Mouse (Mus musculus) hindbrain, embryonic 14.5 days (tissue): Measurements from ENCODE around the gene Slc25a39. TPM values are rescaled to one million over a fixed set of nuclear protein-coding genes. Genes with fewer than 3 reads are reported as not detected.

ENCODE experiments used
- ATAC-seq: fragments of 200-750 bp; cut with Nextera tagmentation; 2 replicates; pipeline ENCODE4 v1.8.0; 2017; ENCODE audit warnings: moderate number of reproducible peaks, mild to moderate bottlenecking, moderate TSS enrichment, moderate library complexity; ENCODE audit not compliant: low FRiP score
- DNase-seq: peaks from one replicate; pipeline ENCODE4 v3.0.0-alpha.2; 2015; ENCODE audit warnings: low spot score
- H3K27ac ChIP-seq: fragments of 300-500 bp; sonication (generic); 2 replicates; pipeline ENCODE4 v1.5.1; 2014; ENCODE audit warnings: mild to moderate bottlenecking, moderate library complexity
- H3K27me3 ChIP-seq: fragments of 300-500 bp; sonication (generic); 2 replicates; pipeline ENCODE4 v1.6.1; 2014; ENCODE audit warnings: mild to moderate bottlenecking, low read length, mixed read lengths; ENCODE audit not compliant: control insufficient read depth, insufficient read depth
- H3K36me3 ChIP-seq: fragments of 300-500 bp; sonication (generic); replicated peaks from 2 replicates; pipeline ENCODE4 v1.6.1; 2014; ENCODE audit not compliant: control insufficient read depth, insufficient read depth
- H3K4me1 ChIP-seq: fragments of 300-500 bp; sonication (generic); replicated peaks from 2 replicates; pipeline ENCODE4 v1.6.1; 2014; ENCODE audit warnings: antibody characterized with exemption, low read length, mixed read lengths; ENCODE audit not compliant: control insufficient read depth, insufficient read depth
- H3K4me2 ChIP-seq: fragments of 300-500 bp; sonication (generic); replicated peaks from 2 replicates; pipeline ENCODE4 v1.6.1; 2014; ENCODE audit warnings: mild to moderate bottlenecking, moderate library complexity
- H3K4me3 ChIP-seq: fragments of 300-500 bp; sonication (generic); replicated peaks from 2 replicates; pipeline ENCODE4 v1.5.1; 2014; ENCODE audit warnings: mild to moderate bottlenecking, low read length
- H3K9ac ChIP-seq: fragments of 300-500 bp; sonication (generic); 2 replicates; pipeline ENCODE4 v1.6.1; 2014
- H3K9me3 ChIP-seq: fragments of 300-500 bp; sonication (generic); 2 replicates; pipeline ENCODE4 v1.6.1; 2016; ENCODE audit warnings: low read length; ENCODE audit not compliant: control insufficient read depth
- WGBS: fragments of 180-500 bp; shearing (Covaris S2); extraction: QIAGEN DNeasy Blood & Tissue Kit; methylation state at CpG from one replicate; pipeline ENCODE4 v1.1.7; 2014; 5-methylcytosine and 5-hydroxymethylcytosine counted together
- polyA plus RNA-seq: library from polyadenylated mRNA; unstranded; fragments of >200 nt; fragmentation: Nextera tagmentation; extraction: Ambion mirVana; gene quantifications from 2 replicates; pipeline ENCODE4 v1.2.1, GENCODE M21; 2014

The Slc25a39 gene
- polyA plus RNA-seq, 1 experiment from 2014 or later, result 154 TPM

- no peak overlapping the region for H3K9ac ChIP-seq
- H3K36me3 ChIP-seq, result peaks cover 70% of the 10 kb centered on the region
- no peak for DNase-seq
- 39% methylated on average over 12 of the region's 12 CpGs for WGBS
- 0 out of 2 replicates have a peak, but pooled peaks cover 5% of the 10 kb centered on the region for H3K27me3 ChIP-seq
- H3K4me2 ChIP-seq, result no peak overlapping the region
- H3K27ac ChIP-seq, result 0 out of 2 replicates have a peak overlapping the region, but pooled peaks have one; percentile 32
- no peaks in the 10 kb centered on the region for H3K9me3 ChIP-seq
- no peak overlapping the region for H3K4me3 ChIP-seq
- ATAC-seq, result no peak
- peaks cover 40% of the 10 kb centered on the region for H3K4me1 ChIP-seq
Observed at GRCm38 (mm10) chr11:102401898-102402500, 5.7 kb downstream of the Slc25a39 start.

- no peak for DNase-seq
- H3K27me3 ChIP-seq, result 0 out of 2 replicates have a peak, but pooled peaks cover 5% of the 10 kb centered on the region
- ATAC-seq, result no peak
- 28% methylated on average over 12 of the region's 12 CpGs for WGBS
- H3K9me3 ChIP-seq, result no peaks in the 10 kb centered on the region
- no peak overlapping the region for H3K4me3 ChIP-seq
- H3K27ac ChIP-seq, result no peak overlapping the region
- H3K4me2 ChIP-seq, result no peak overlapping the region
- H3K9ac ChIP-seq, result no peak overlapping the region
- peaks cover 70% of the 10 kb centered on the region for H3K36me3 ChIP-seq
- H3K4me1 ChIP-seq, result peaks cover 40% of the 10 kb centered on the region
Observed at GRCm38 (mm10) chr11:102400513-102401084, 7.1 kb downstream of the Slc25a39 start.

- 6% methylated on average over 34 of the region's 34 CpGs for WGBS
- DNase-seq, result no peak
- 0 out of 2 replicates have a peak, but pooled peaks cover 5% of the 10 kb centered on the region for H3K27me3 ChIP-seq
- H3K9ac ChIP-seq, result no peak overlapping the region
- no peaks in the 10 kb centered on the region for H3K9me3 ChIP-seq
- 0 out of 2 replicates have a peak overlapping the region, but pooled peaks have one; percentile 17 for H3K4me2 ChIP-seq
- H3K4me3 ChIP-seq, result no peak overlapping the region
- H3K27ac ChIP-seq, result no peak overlapping the region
- no peak for ATAC-seq
- peaks cover 40% of the 10 kb centered on the region for H3K4me1 ChIP-seq
- H3K36me3 ChIP-seq, result peaks cover 65% of the 10 kb centered on the region
Observed at GRCm38 (mm10) chr11:102399610-102400072, 8.1 kb downstream of the Slc25a39 start.

- peaks cover 45% of the 10 kb centered on the region for H3K4me1 ChIP-seq
- ATAC-seq (no peak), DNase-seq (no peak)
- H3K27me3 ChIP-seq, result 0 out of 2 replicates have a peak, but pooled peaks cover 5% of the 10 kb centered on the region
- H3K9ac ChIP-seq, result no peak overlapping the region
- 24% methylated on average over 15 of the region's 15 CpGs for WGBS
- H3K9me3 ChIP-seq, result no peaks in the 10 kb centered on the region
- H3K27ac ChIP-seq, result no peak overlapping the region
- no peak overlapping the region for H3K4me2 ChIP-seq
- H3K4me3 ChIP-seq, result no peak overlapping the region
- peaks cover 62% of the 10 kb centered on the region for H3K36me3 ChIP-seq
Observed at GRCm38 (mm10) chr11:102399107-102399506, 8.6 kb downstream of the Slc25a39 start.

GRCm38 (mm10) chr11:102398007-102398825, 9.5 kb downstream of the Slc25a39 start:
- Histone ChIP-seq H3K4me2 (no peak overlapping the region), H3K4me1 (peaks cover 45% of the 10 kb centered on the region), H3K27ac (no peak overlapping the region; the same call in 1 of the 2 replicates), H3K27me3 (0 out of 2 replicates have a peak, but pooled peaks cover 5% of the 10 kb centered on the region), H3K36me3 (peaks cover 54% of the 10 kb centered on the region), H3K9me3 (no peaks in the 10 kb centered on the region), H3K4me3 (no peak overlapping the region), H3K9ac (0 out of 2 replicates have a peak overlapping the region, but pooled peaks have one; percentile 34)
- WGBS, result 79% methylated on average over 20 of the region's 20 CpGs
- peak; percentile 62 for DNase-seq
- ATAC-seq, result no peak

- H3K9ac ChIP-seq, result peak overlapping the region; percentile 96
- H3K4me3 ChIP-seq, result peak overlapping the region; percentile 13
- H3K27me3 ChIP-seq, result 0 out of 2 replicates have a peak, but pooled peaks cover 5% of the 10 kb centered on the region
- no peaks in the 10 kb centered on the region for H3K9me3 ChIP-seq
- H3K4me2 ChIP-seq, result peak overlapping the region; percentile 89
- 64% methylated on average over 7 of the region's 7 CpGs for WGBS
- H3K27ac ChIP-seq, result peak overlapping the region; percentile 33; the same call in 1 of the 2 replicates
- peaks cover 39% of the 10 kb centered on the region for H3K36me3 ChIP-seq
- peaks cover 50% of the 10 kb centered on the region for H3K4me1 ChIP-seq
- DNase-seq, result no peak
- no peak for ATAC-seq
Observed at GRCm38 (mm10) chr11:102396671-102397141, 11.0 kb downstream of the Slc25a39 start.

GRCm38 (mm10) chr11:102396263-102396662, 11.5 kb downstream of the Slc25a39 start:
- Histone ChIP-seq H3K4me1 (peaks cover 50% of the 10 kb centered on the region), H3K36me3 (peaks cover 34% of the 10 kb centered on the region), H3K4me2 (peak overlapping the region; percentile 89), H3K27ac (0 out of 2 replicates have a peak overlapping the region, but pooled peaks have one; percentile 33), H3K27me3 (0 out of 2 replicates have a peak, but pooled peaks cover 5% of the 10 kb centered on the region), H3K9ac (peak overlapping the region; percentile 96), H3K4me3 (peak overlapping the region; percentile 13), H3K9me3 (no peaks in the 10 kb centered on the region)
- ATAC-seq (no peak), DNase-seq (no peak)
- WGBS, result 60% methylated on average over 6 of the region's 6 CpGs

- Histone ChIP-seq H3K9me3 (no peaks in the 10 kb centered on the region), H3K27ac (peak overlapping the region; percentile 98), H3K9ac (peak overlapping the region; percentile 96), H3K4me1 (peaks cover 50% of the 10 kb centered on the region), H3K36me3 (peaks cover 24% of the 10 kb centered on the region), H3K4me2 (peak overlapping the region; percentile 89), H3K27me3 (0 out of 2 replicates have a peak, but pooled peaks cover 5% of the 10 kb centered on the region), H3K4me3 (peak overlapping the region; percentile 84)
- 1% methylated on average over 5 of the region's 5 CpGs for WGBS
- DNase-seq, result no peak
- ATAC-seq, result no peak
Observed at GRCm38 (mm10) chr11:102395250-102395649, 12.5 kb downstream of the Slc25a39 start.
